In the genomic region with DNA sequence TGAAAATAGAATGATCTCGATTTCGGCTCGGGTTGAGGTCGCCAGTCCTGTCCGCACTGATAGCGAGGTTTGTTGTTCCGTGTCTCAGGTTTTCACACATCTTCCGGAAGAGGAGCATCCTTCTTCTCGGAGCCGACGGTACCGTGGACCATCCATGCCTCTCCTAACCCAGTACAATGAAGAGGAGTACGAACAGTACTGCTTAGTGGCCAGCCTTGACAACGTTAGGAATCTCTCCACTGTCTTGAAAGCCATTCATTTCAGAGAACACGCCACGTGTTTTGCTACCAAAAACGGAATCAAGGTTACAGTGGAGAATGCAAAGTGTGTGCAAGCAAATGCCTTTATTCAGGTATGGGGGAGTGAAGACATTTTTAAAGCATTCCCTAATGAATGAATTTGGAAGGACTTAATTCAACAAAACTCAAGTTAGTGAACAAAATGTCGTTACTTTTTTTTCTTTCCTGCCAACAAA, we compare ENCODE assay signal across 8 mouse cellular contexts. TPM values are rescaled to one million over a fixed set of nuclear protein-coding genes. Genes with fewer than 3 reads are reported as not detected.
DNase-seq lines count a peak whose midpoint lies in the region; ATAC-seq and TF ChIP-seq lines count a peak whose summit lies in the region.

No protein-coding gene starts in this region.

- peak; percentile 36 for ATAC-seq in embryonic facial prominence, embryonic 11.5 days (replicated peaks; ENCODE audit: insufficient number of reproducible peaks, low FRiP score, low TSS enrichment, low read depth)
- peak; percentile 43; the same call in 1 of the 2 replicates for ATAC-seq in intestine, embryonic 16.5 days
- peak; percentile 70 for ATAC-seq in neural tube, embryonic 12.5 days (ENCODE audit: low FRiP score, low read depth)

- H3K36me3 ChIP-seq in embryonic facial prominence, embryonic 11.5 days (replicated peaks; ENCODE audit: control insufficient read depth, insufficient read depth, low read depth, low read length), result no peaks in the 10 kb centered on the region
- H3K36me3 ChIP-seq in intestine, embryonic 16.5 days (ENCODE audit: control insufficient read depth, insufficient read depth, low read length), result 0 out of 2 replicates have a peak, but pooled peaks cover 3% of the 10 kb centered on the region
- peaks cover 30% of the 10 kb centered on the region for H3K36me3 ChIP-seq in neural tube, embryonic 12.5 days

- peak overlapping the region; percentile 86 for H3K9ac ChIP-seq in embryonic facial prominence, embryonic 11.5 days (replicated peaks; ENCODE audit: low read length)
- peak overlapping the region; percentile 93 for H3K9ac ChIP-seq in intestine, embryonic 16.5 days (ENCODE audit: low read depth, low read length)
- peak overlapping the region; percentile 79 for H3K9ac ChIP-seq in neural tube, embryonic 12.5 days

- no peak for DNase-seq in left cerebral cortex, adult 2 months (ENCODE audit: extremely low spot score in 1 of 2, low spot score in 2 of 2)
- DNase-seq in left cerebral cortex, adult 9 months (ENCODE audit: low spot score in 2 of 2), result no peak
- no peak for DNase-seq in embryonic facial prominence, embryonic 11.5 days (ENCODE audit: low spot score)
- DNase-seq in left cerebral cortex, adult 18-20 months (ENCODE audit: low spot score in 2 of 2), result no peak
- DNase-seq in adrenal gland, adult 8-10 months, result no peak
- DNase-seq in kidney, adult 9 months, result no peak

- intact Hi-C loops in left cerebral cortex, adult 2 months (cut with DNase I), result loop anchor here (1.0 to 5.0 kb wide), 3 partner anchors 16 to 1344 kb away; a partner anchor contains a TSS

- H3K4me3 ChIP-seq in left cerebral cortex, adult 2 months, result peak overlapping the region; percentile 72
- H3K4me3 ChIP-seq in embryonic facial prominence, embryonic 11.5 days (ENCODE audit: low read depth, low read length), result peak overlapping the region; percentile 90
- H3K4me3 ChIP-seq in intestine, embryonic 16.5 days (ENCODE audit: low read length), result peak overlapping the region; percentile 84
- peak overlapping the region; percentile 79 for H3K4me3 ChIP-seq in neural tube, embryonic 12.5 days

- no peaks in the 10 kb centered on the region for H3K9me3 ChIP-seq in embryonic facial prominence, embryonic 11.5 days (replicated peaks; ENCODE audit: control insufficient read depth, low read length)
- H3K9me3 ChIP-seq in intestine, embryonic 16.5 days (ENCODE audit: control insufficient read depth, low read length), result no peaks in the 10 kb centered on the region
- no peaks in the 10 kb centered on the region for H3K9me3 ChIP-seq in neural tube, embryonic 12.5 days

- no peaks in the 10 kb centered on the region for H3K27me3 ChIP-seq in embryonic facial prominence, embryonic 11.5 days (ENCODE audit: control insufficient read depth, insufficient read depth, low read length)
- H3K27me3 ChIP-seq in intestine, embryonic 16.5 days (replicated peaks; ENCODE audit: control insufficient read depth, insufficient read depth, low read length), result no peaks in the 10 kb centered on the region
- H3K27me3 ChIP-seq in neural tube, embryonic 12.5 days (replicated peaks), result no peaks in the 10 kb centered on the region

- H3K4me1 ChIP-seq in embryonic facial prominence, embryonic 11.5 days (ENCODE audit: control insufficient read depth, insufficient read depth, low read length), result peaks cover 2% of the 10 kb centered on the region; the same call in 1 of the 2 replicates
- peaks cover 15% of the 10 kb centered on the region for H3K4me1 ChIP-seq in intestine, embryonic 16.5 days (ENCODE audit: control insufficient read depth, insufficient read depth, low read length)
- peaks cover 19% of the 10 kb centered on the region for H3K4me1 ChIP-seq in neural tube, embryonic 12.5 days

- TF ChIP-seq CTCF in left cerebral cortex, adult 2 months (IDR thresholded peaks at IDR 0.05), result no peak

- peak overlapping the region; percentile 71 for H3K4me2 ChIP-seq in embryonic facial prominence, embryonic 11.5 days (ENCODE audit: low read depth, low read length)
- H3K4me2 ChIP-seq in intestine, embryonic 16.5 days (ENCODE audit: low read depth, low read length), result peak overlapping the region; percentile 68
- H3K4me2 ChIP-seq in neural tube, embryonic 12.5 days (replicated peaks), result peak overlapping the region; percentile 79

- WGBS in embryonic facial prominence, embryonic 11.5 days, result 1% methylated on average over 18 of the region's 18 CpGs
- under 1% methylated on average over 18 of the region's 18 CpGs for WGBS in intestine, embryonic 16.5 days
- WGBS in neural tube, embryonic 12.5 days, result under 1% methylated on average over 18 of the region's 18 CpGs

- H3K27ac ChIP-seq in left cerebral cortex, adult 2 months, result peak overlapping the region; percentile 83
- no peak overlapping the region; the same call in 1 of the 2 replicates for H3K27ac ChIP-seq in embryonic facial prominence, embryonic 11.5 days (replicated peaks; ENCODE audit: low read depth, low read length)
- peak overlapping the region; percentile 39 for H3K27ac ChIP-seq in intestine, embryonic 16.5 days (ENCODE audit: low read length)
- H3K27ac ChIP-seq in neural tube, embryonic 12.5 days, result no peak overlapping the region

RNA-seq across cellular contexts. Expression of a gene that starts 0.6 kb away (rescaled TPM):
- 10 to 100 TPM; 14.4 to 15.6 TPM for total RNA-seq in left cerebral cortex, adult 2 months (2021)
- polyA plus RNA-seq in embryonic facial prominence, embryonic 11.5 days (2014; fragmentation: Nextera tagmentation; extraction: Ambion mirVana), result 31.2 and 34.1 TPM in 2 replicates
- 18.5 and 21.9 TPM in 2 replicates for polyA plus RNA-seq in intestine, embryonic 16.5 days (2015; fragmentation: Nextera tagmentation; extraction: Ambion mirVana)
- 37.6 and 38.3 TPM in 2 replicates for polyA plus RNA-seq in neural tube, embryonic 12.5 days (2016; fragmentation: Nextera tagmentation; extraction: Ambion mirVana)
- 10 to 100 TPM; 16.6 to 21.4 TPM for total RNA-seq in left cerebral cortex, adult 18-20 months (2021)
- 10 to 100 TPM; 14.3 to 21.8 (median 16.8) TPM for total RNA-seq in adrenal gland, adult 8-10 months (2022)

RNA-seq across cellular contexts. Expression of a gene that starts 0.7 kb away (rescaled TPM):
- total RNA-seq in left cerebral cortex, adult 2 months (2021), result 10 to 100 TPM; 18.2 to 22.3 TPM
- polyA plus RNA-seq in embryonic facial prominence, embryonic 11.5 days (2014; fragmentation: Nextera tagmentation; extraction: Ambion mirVana), result 157 and 185 TPM in 2 replicates
- 86.2 and 95.5 TPM in 2 replicates for polyA plus RNA-seq in intestine, embryonic 16.5 days (2015; fragmentation: Nextera tagmentation; extraction: Ambion mirVana)
- polyA plus RNA-seq in neural tube, embryonic 12.5 days (2016; fragmentation: Nextera tagmentation; extraction: Ambion mirVana), result 100 and 101 TPM in 2 replicates
- total RNA-seq in left cerebral cortex, adult 18-20 months (2021), result 10 to 100 TPM; 21.8 to 25.1 TPM
- 10 to 100 TPM; 42.7 to 57.4 (median 48.8) TPM for total RNA-seq in adrenal gland, adult 8-10 months (2022)

RNA-seq across cellular contexts. Expression of a gene that starts 16.1 kb away (rescaled TPM):
- total RNA-seq in left cerebral cortex, adult 2 months (2021), result 10 to 100 TPM; 31.3 to 36.5 TPM
- 14.3 and 18.2 TPM in 2 replicates for polyA plus RNA-seq in embryonic facial prominence, embryonic 11.5 days (2014; fragmentation: Nextera tagmentation; extraction: Ambion mirVana)
- 4.7 and 5.0 TPM in 2 replicates for polyA plus RNA-seq in intestine, embryonic 16.5 days (2015; fragmentation: Nextera tagmentation; extraction: Ambion mirVana)
- polyA plus RNA-seq in neural tube, embryonic 12.5 days (2016; fragmentation: Nextera tagmentation; extraction: Ambion mirVana), result 14.1 and 15.7 TPM in 2 replicates
- total RNA-seq in left cerebral cortex, adult 18-20 months (2021), result 10 to 100 TPM; 32.2 to 34.7 TPM
- 10 to 100 TPM; 26.4 to 36.0 (median 30.5) TPM for total RNA-seq in adrenal gland, adult 8-10 months (2022)

Comparison
In these comparisons a context has a peak if more than half of its experiments do, and no peak if none do; other contexts are left out.
1. H3K27ac ChIP-seq: peak in left cerebral cortex, adult 2 months (single experiment) and intestine, embryonic 16.5 days (single experiment); none in embryonic facial prominence, embryonic 11.5 days (single experiment) and neural tube, embryonic 12.5 days (single experiment).
2. Peak in every context shown above with its lines, with median percentiles within 50 percentile points of each other: H3K4me3 ChIP-seq, ATAC-seq, H3K4me2 ChIP-seq and H3K9ac ChIP-seq.